Mouse (Mus musculus) forebrain, embryonic 10.5 days (tissue): ENCODE data around the gene Nf2. TPM values are rescaled to one million over a fixed set of nuclear protein-coding genes. Genes with fewer than 3 reads are reported as not detected.

Experiments used
- DNase-seq: peaks from one replicate; pipeline ENCODE4 v3.0.0-alpha.2; 2017; ENCODE audit warnings: low spot score; ENCODE audit errors: extremely low spot score
- H3K27ac ChIP-seq: fragments of 300-500 bp; sonication (generic); 2 replicates; pipeline ENCODE4 v1.5.1; 2016; ENCODE audit warnings: mild to moderate bottlenecking
- H3K27me3 ChIP-seq: fragments of 300-500 bp; sonication (generic); 2 replicates; pipeline ENCODE4 v1.6.1; 2016; ENCODE audit warnings: mild to moderate bottlenecking; ENCODE audit not compliant: poor library complexity, severe bottlenecking
- H3K36me3 ChIP-seq: fragments of 300-500 bp; sonication (generic); replicated peaks from 2 replicates; pipeline ENCODE4 v1.6.1; 2016; ENCODE audit warnings: mild to moderate bottlenecking, moderate library complexity
- H3K4me1 ChIP-seq: fragments of 300-500 bp; sonication (generic); 2 replicates; pipeline ENCODE4 v1.6.1; 2016
- H3K4me3 ChIP-seq: fragments of 300-500 bp; sonication (generic); 2 replicates; pipeline ENCODE4 v1.5.1; 2016; ENCODE audit warnings: mild to moderate bottlenecking, moderate library complexity
- H3K9me3 ChIP-seq: fragments of 300-500 bp; sonication (generic); 2 replicates; pipeline ENCODE4 v1.6.1; 2016; ENCODE audit warnings: mild to moderate bottlenecking, moderate library complexity
- WGBS: fragments of 180-500 bp; shearing (Covaris S2); methylation state at CpG from one replicate; pipeline ENCODE4 v1.1.7; 2016; 5-methylcytosine and 5-hydroxymethylcytosine counted together
- polyA plus RNA-seq: library from polyadenylated mRNA; unstranded; fragments of >200 nt; fragmentation: Nextera tagmentation; extraction: Ambion mirVana; gene quantifications from 2 replicates; pipeline ENCODE4 v1.2.1, GENCODE M21; 2016

The Nf2 gene
- polyA plus RNA-seq, 1 experiment from 2014 or later = 57.4 TPM

DNA sequence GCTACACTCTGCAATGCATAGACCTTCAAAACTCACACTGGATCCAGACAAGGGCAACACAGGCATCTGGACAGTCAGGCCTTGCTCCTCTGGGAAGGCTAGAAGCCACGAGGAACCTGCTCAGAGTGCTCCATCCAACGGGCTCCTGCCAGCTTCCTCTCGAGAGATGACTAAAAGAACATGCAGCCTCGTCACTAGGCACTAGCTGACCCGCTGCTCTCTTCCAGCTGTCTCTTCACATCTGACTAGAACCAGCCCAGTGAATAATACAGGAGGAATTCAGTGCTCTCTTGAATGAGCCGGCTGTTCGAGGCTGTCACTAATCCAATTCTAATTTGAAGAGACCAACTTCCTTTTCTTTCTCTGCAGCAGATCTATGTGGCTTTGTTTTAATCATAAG, 77.6 kb downstream of the Nf2 start:
- no peak for DNase-seq
- Histone ChIP-seq H3K27me3 (no peaks in the 10 kb centered on the region), H3K36me3 (peaks cover 59% of the 10 kb centered on the region), H3K27ac (no peak overlapping the region), H3K4me3 (no peak overlapping the region), H3K4me1 (no peaks in the 10 kb centered on the region), H3K9me3 (no peaks in the 10 kb centered on the region)
- 68% methylated on average over 7 of the region's 7 CpGs for WGBS

GRCm38 (mm10) chr11:4769881-4770280, 79.5 kb downstream of the Nf2 start:
- H3K4me1 ChIP-seq = no peaks in the 10 kb centered on the region
- H3K4me3 ChIP-seq = no peak overlapping the region
- H3K9me3 ChIP-seq = no peaks in the 10 kb centered on the region
- H3K27me3 ChIP-seq = no peaks in the 10 kb centered on the region
- 94% methylated on average over 6 of the region's 6 CpGs for WGBS
- H3K27ac ChIP-seq = no peak overlapping the region
- no peak for DNase-seq
- peaks cover 48% of the 10 kb centered on the region for H3K36me3 ChIP-seq

DNA sequence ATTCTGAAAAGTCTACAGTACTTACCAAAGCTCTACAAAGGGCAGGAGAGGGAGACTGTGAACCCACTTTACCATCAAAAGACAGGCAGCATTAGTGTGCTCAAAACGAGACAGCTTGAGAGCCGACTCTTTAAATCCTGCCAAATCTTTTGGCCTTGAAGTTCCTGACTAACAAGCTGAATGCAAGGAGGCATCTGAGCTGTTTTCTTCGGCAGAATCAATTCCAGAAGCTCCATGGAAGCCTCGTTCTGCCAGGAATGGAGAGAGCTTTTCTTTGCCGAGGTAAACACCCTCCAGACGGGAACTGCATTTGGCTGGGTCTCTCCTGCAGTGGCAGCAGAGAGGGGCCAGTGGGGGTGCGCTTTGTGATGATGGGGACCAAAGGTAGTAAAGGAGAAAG, 80.0 kb downstream of the Nf2 start:
- no peak for DNase-seq
- H3K9me3 ChIP-seq = no peaks in the 10 kb centered on the region
- H3K4me3 ChIP-seq = no peak overlapping the region
- WGBS = 81% methylated on average over 7 of the region's 7 CpGs
- no peaks in the 10 kb centered on the region for H3K27me3 ChIP-seq
- peaks cover 50% of the 10 kb centered on the region for H3K36me3 ChIP-seq
- H3K27ac ChIP-seq = no peak overlapping the region
- no peaks in the 10 kb centered on the region for H3K4me1 ChIP-seq

GRCm38 (mm10) chr11:4768399-4768798, 80.9 kb downstream of the Nf2 start:
- H3K27me3 ChIP-seq = no peaks in the 10 kb centered on the region
- H3K4me1 ChIP-seq = peaks cover 3% of the 10 kb centered on the region
- no peaks in the 10 kb centered on the region for H3K9me3 ChIP-seq
- no peak overlapping the region for H3K27ac ChIP-seq
- 84% methylated on average over 4 of the region's 4 CpGs for WGBS
- H3K4me3 ChIP-seq = no peak overlapping the region
- H3K36me3 ChIP-seq = peaks cover 50% of the 10 kb centered on the region
- DNase-seq = no peak

DNA sequence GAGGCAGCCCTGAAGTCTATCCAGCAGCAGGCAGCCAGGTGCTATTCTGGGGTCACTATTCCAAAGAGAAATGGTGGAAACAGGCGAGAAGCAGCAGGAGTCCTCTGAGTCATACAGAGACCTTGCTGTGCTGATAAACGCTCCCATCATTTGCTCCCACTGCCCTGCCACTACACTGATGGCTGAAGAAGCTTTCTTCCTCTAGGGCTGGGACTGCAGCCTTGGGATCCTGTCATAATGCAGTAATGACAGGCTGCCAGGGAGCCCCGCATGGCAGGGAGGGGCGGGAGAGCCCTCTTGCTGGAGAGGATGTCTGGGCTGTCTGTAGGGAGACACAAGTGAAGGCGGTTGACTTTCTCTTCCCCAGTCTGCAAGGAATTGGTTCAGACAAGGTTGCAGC, 84.9 kb downstream of the Nf2 start:
- H3K4me1 ChIP-seq = peaks cover 26% of the 10 kb centered on the region
- H3K9me3 ChIP-seq = no peaks in the 10 kb centered on the region
- WGBS = 82% methylated on average over 5 of the region's 5 CpGs
- H3K36me3 ChIP-seq = peaks cover 28% of the 10 kb centered on the region
- H3K27ac ChIP-seq = no peak overlapping the region
- H3K4me3 ChIP-seq = no peak overlapping the region
- DNase-seq = no peak
- peaks cover 29% of the 10 kb centered on the region for H3K27me3 ChIP-seq

DNA sequence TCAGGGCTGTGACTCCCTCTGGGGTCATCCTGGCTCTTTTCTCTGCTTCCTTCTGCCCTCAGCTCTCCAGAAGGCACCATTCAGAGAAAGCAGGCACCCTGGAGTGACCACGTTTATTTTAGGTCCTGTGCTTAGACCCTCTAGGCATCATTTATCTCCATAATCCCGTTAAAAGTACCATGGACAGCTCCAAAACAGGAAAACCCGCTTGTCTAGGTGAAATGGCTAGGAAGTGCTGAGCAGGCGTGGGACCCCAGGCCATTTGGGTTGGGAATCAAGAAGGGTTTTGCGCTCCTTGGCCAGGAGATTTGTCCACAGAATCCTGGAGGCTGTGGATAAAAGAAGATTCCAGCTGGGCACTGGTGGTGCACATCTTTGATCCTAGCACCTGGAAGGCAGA, 85.7 kb downstream of the Nf2 start:
- Histone ChIP-seq H3K27ac (no peak overlapping the region), H3K4me1 (peaks cover 26% of the 10 kb centered on the region), H3K36me3 (peaks cover 20% of the 10 kb centered on the region), H3K9me3 (no peaks in the 10 kb centered on the region), H3K4me3 (no peak overlapping the region), H3K27me3 (peaks cover 29% of the 10 kb centered on the region)
- 23% methylated on average over 5 of the region's 5 CpGs for WGBS
- DNase-seq = no peak

GRCm38 (mm10) chr11:4762511-4762910, 86.8 kb downstream of the Nf2 start:
- Histone ChIP-seq H3K36me3 (0 out of 2 replicates have a peak, but pooled peaks cover 11% of the 10 kb centered on the region), H3K4me1 (peaks cover 26% of the 10 kb centered on the region), H3K27me3 (peaks cover 29% of the 10 kb centered on the region), H3K27ac (no peak overlapping the region), H3K9me3 (no peaks in the 10 kb centered on the region), H3K4me3 (no peak overlapping the region)
- 5% methylated on average over 2 of the region's 2 CpGs for WGBS
- no peak for DNase-seq

GRCm38 (mm10) chr11:4761991-4762390, 87.3 kb downstream of the Nf2 start:
- H3K4me1 ChIP-seq = peaks cover 26% of the 10 kb centered on the region
- 13% methylated on average over 6 of the region's 6 CpGs for WGBS
- no peaks in the 10 kb centered on the region for H3K9me3 ChIP-seq
- no peak overlapping the region for H3K27ac ChIP-seq
- no peak overlapping the region for H3K4me3 ChIP-seq
- DNase-seq = no peak
- H3K27me3 ChIP-seq = peaks cover 29% of the 10 kb centered on the region
- H3K36me3 ChIP-seq = 0 out of 2 replicates have a peak, but pooled peaks cover 6% of the 10 kb centered on the region

GRCm38 (mm10) chr11:4760438-4760837, 88.9 kb downstream of the Nf2 start:
- H3K27ac ChIP-seq = no peak overlapping the region
- WGBS = 30% methylated on average over 4 of the region's 4 CpGs

DNA sequence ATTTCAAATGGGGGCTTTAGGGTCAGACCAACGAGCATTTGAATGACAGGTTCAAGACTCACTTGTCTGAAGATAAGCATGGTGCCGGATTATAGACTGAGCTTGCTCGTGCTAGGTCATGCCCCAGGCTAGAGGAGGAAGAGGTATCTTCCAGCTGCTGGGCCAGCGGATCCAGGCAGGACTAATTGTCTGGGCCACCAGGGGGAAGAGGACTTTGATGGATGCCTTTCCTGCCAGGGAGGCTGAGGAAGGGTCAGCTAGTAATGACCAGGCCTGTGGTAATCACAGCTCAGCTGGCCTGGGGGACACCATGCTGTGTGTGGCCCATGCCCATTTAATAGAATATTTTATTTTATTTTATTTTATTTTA, 91.6 kb downstream of the Nf2 start:
- WGBS = 61% methylated on average over 4 of the region's 4 CpGs
- H3K36me3 ChIP-seq = no peaks in the 10 kb centered on the region
- H3K27me3 ChIP-seq = peaks cover 30% of the 10 kb centered on the region
- no peak overlapping the region for H3K4me3 ChIP-seq
- peaks cover 6% of the 10 kb centered on the region; the same call in 1 of the 2 replicates for H3K9me3 ChIP-seq
- no peak for DNase-seq
- no peak overlapping the region for H3K27ac ChIP-seq
- H3K4me1 ChIP-seq = peaks cover 28% of the 10 kb centered on the region

More at GRCm38 (mm10) chr11:4760438-4760837, 88.9 kb downstream of the Nf2 start:
- no peak for DNase-seq
- Histone ChIP-seq H3K9me3 (no peaks in the 10 kb centered on the region), H3K4me3 (no peak overlapping the region), H3K27me3 (peaks cover 29% of the 10 kb centered on the region), H3K4me1 (peaks cover 26% of the 10 kb centered on the region), H3K36me3 (0 out of 2 replicates have a peak, but pooled peaks cover 3% of the 10 kb centered on the region)

GRCm38 (mm10) chr11:4756984-4757788, 92.2 kb downstream of the Nf2 start:
- WGBS = 81% methylated on average over 11 of the region's 11 CpGs
- Histone ChIP-seq H3K4me3 (no peak overlapping the region), H3K36me3 (no peaks in the 10 kb centered on the region), H3K27me3 (peaks cover 27% of the 10 kb centered on the region), H3K27ac (no peak overlapping the region), H3K4me1 (peaks cover 27% of the 10 kb centered on the region), H3K9me3 (peaks cover 6% of the 10 kb centered on the region; the same call in 1 of the 2 replicates)
- no peak for DNase-seq

GRCm38 (mm10) chr11:4756460-4756859, 92.9 kb downstream of the Nf2 start:
- Histone ChIP-seq H3K9me3 (peaks cover 6% of the 10 kb centered on the region; the same call in 1 of the 2 replicates), H3K4me1 (peaks cover 20% of the 10 kb centered on the region), H3K27me3 (peaks cover 26% of the 10 kb centered on the region), H3K4me3 (no peak overlapping the region), H3K27ac (no peak overlapping the region), H3K36me3 (no peaks in the 10 kb centered on the region)
- 91% methylated on average over 9 of the region's 9 CpGs for WGBS
- no peak for DNase-seq

DNA sequence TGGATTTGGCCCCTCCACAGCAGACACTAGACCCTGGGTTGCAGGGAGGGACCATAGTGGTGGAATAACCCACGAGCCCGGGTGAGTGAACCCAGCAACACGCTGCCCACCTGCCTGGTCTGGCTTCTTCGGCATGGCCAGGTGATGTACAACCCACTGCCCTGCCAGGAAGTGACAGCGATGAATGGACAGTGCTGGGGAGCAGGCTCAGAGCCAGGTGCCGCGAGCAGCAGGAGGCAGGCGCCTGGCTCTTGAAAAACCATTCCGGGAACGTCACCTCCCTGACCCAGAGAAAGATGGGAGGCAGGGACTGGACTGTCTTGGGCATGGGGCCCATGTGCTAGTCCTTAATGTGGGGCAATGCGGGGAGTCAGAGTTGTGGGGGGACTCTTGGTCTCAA, 94.5 kb downstream of the Nf2 start:
- peaks cover 29% of the 10 kb centered on the region for H3K27me3 ChIP-seq
- no peak overlapping the region for H3K27ac ChIP-seq
- no peak for DNase-seq
- WGBS = 86% methylated on average over 11 of the region's 11 CpGs
- no peaks in the 10 kb centered on the region for H3K36me3 ChIP-seq
- H3K9me3 ChIP-seq = peaks cover 6% of the 10 kb centered on the region; the same call in 1 of the 2 replicates
- no peak overlapping the region for H3K4me3 ChIP-seq
- H3K4me1 ChIP-seq = peaks cover 18% of the 10 kb centered on the region
